Mouse (Mus musculus) G1E (cell line): ENCODE measurements at regions not wholly inside any gene's neighbourhood (a gene's known extent, or its start where the extent isn't known, plus 50 kb on each side); places are given as distances from the start of the nearest gene placed in this dataset.

Source experiments
- CTCF ChIP-seq: IDR thresholded peaks from 2 replicates; pipeline ENCODE4 v1.5.1; 2012; ENCODE audit warnings: low read depth, low read length, inconsistent platforms, mixed read lengths
- GATA1 ChIP-seq: IDR thresholded peaks from 2 replicates; pipeline ENCODE4 v1.6.1; 2012; ENCODE audit warnings: borderline replicate concordance, low read length, inconsistent platforms, mixed read lengths
- POLR2AphosphoS5 ChIP-seq: IDR thresholded peaks from 2 replicates; pipeline ENCODE4 v1.6.1; 2012; ENCODE audit warnings: low read depth, low read length, inconsistent platforms; ENCODE audit not compliant: insufficient replicate concordance

GRCm38 (mm10) chr3:148575735-148576134, 414.6 kb downstream of the Adgrl2 start:
- TF ChIP-seq CTCF: no peak
- TF ChIP-seq POLR2AphosphoS5: no peak
- TF ChIP-seq GATA1: no peak
